Mouse (Mus musculus) kidney, embryonic 15.5 days (tissue): ENCODE results near the gene Gm17190. TPM values are rescaled to one million over a fixed set of nuclear protein-coding genes. Genes with fewer than 3 reads are reported as not detected.
"Not testable (repeated sequence)": the region's sequence is repeated elsewhere in the genome, so short reads cannot be mapped to it uniquely, and the experiment has no call there.

ENCODE experiments used
- ATAC-seq: fragments of 200-750 bp; cut with Nextera tagmentation; replicated peaks from 2 replicates; pipeline ENCODE4 v1.8.0; 2017; ENCODE audit warnings: moderate TSS enrichment; ENCODE audit not compliant: low FRiP score
- H3K27ac ChIP-seq: fragments of 300-500 bp; sonication (generic); 2 replicates; pipeline ENCODE4 v1.5.1; 2015; ENCODE audit warnings: mild to moderate bottlenecking, inconsistent platforms
- H3K27me3 ChIP-seq: fragments of 300-500 bp; sonication (generic); 2 replicates; pipeline ENCODE4 v1.6.1; 2015; ENCODE audit warnings: inconsistent platforms
- H3K36me3 ChIP-seq: fragments of 300-500 bp; sonication (generic); 2 replicates; pipeline ENCODE4 v1.6.1; 2015; ENCODE audit warnings: inconsistent platforms
- H3K4me1 ChIP-seq: fragments of 300-500 bp; sonication (generic); 2 replicates; pipeline ENCODE4 v1.6.1; 2015; ENCODE audit warnings: inconsistent platforms
- H3K4me2 ChIP-seq: fragments of 300-500 bp; sonication (generic); 2 replicates; pipeline ENCODE4 v1.6.1; 2015; ENCODE audit warnings: moderate library complexity, mild to moderate bottlenecking, inconsistent platforms
- H3K4me3 ChIP-seq: fragments of 300-500 bp; sonication (generic); replicated peaks from 2 replicates; pipeline ENCODE4 v1.5.1; 2015; ENCODE audit warnings: mild to moderate bottlenecking, inconsistent platforms
- H3K9ac ChIP-seq: fragments of 300-500 bp; sonication (generic); 2 replicates; pipeline ENCODE4 v1.6.1; 2015; ENCODE audit warnings: mild to moderate bottlenecking, inconsistent platforms
- H3K9me3 ChIP-seq: fragments of 300-500 bp; sonication (generic); replicated peaks from 2 replicates; pipeline ENCODE4 v1.6.1; 2016; ENCODE audit warnings: inconsistent platforms
- WGBS: fragments of 180-500 bp; shearing (Covaris S2); methylation state at CpG from one replicate; pipeline ENCODE4 v1.1.7; 2015; ENCODE audit warnings: mixed read lengths; 5-methylcytosine and 5-hydroxymethylcytosine counted together
- polyA plus RNA-seq: library from polyadenylated mRNA; unstranded; fragments of >200 nt; fragmentation: Nextera tagmentation; extraction: Ambion mirVana; gene quantifications from 2 replicates; pipeline ENCODE4 v1.2.1, GENCODE M21; 2015

The Gm17190 gene
- not detected in 2 replicates for polyA plus RNA-seq

DNA sequence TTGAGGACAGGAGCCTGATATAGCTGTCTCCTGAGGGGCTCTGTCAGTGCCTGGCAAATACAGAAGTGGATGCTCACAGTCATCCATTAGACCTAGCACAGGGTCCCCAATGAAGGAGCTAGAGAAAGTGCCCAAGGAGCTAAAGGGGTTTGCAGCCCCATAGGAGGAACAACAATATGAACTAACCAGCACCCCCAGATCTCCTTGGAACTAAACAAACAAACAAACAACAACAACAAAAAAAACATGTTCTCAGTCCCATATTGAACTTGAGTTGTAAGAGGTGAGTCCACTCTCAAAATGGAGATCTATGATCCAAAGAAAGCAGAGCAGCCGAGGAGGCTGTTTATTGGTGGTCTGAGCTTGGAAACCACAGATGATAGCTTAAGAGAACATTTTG is at the start of gene Gm17190:
Gm17190 (plus strand) TSS at position 301 of the 400 bp plus-strand sequence.
- not testable (repeated sequence) for H3K27ac ChIP-seq, H3K4me1 ChIP-seq, H3K4me2 ChIP-seq, H3K9me3 ChIP-seq, H3K9ac ChIP-seq, H3K27me3 ChIP-seq, H3K36me3 ChIP-seq, ATAC-seq, H3K4me3 ChIP-seq
- 88% methylated on average over 1 of the region's 1 CpGs for WGBS

GRCm38 (mm10) chr13:96039536-96039935 is 42.3 kb upstream of the Gm17190 start:
- H3K4me2 ChIP-seq: no peak overlapping the region
- no peaks in the 10 kb centered on the region for H3K27me3 ChIP-seq
- no peaks in the 10 kb centered on the region for H3K4me1 ChIP-seq
- no peak overlapping the region for H3K9ac ChIP-seq
- WGBS: 72% methylated on average over 1 of the region's 1 CpGs
- H3K4me3 ChIP-seq: no peak overlapping the region
- no peaks in the 10 kb centered on the region for H3K36me3 ChIP-seq
- no peaks in the 10 kb centered on the region for H3K9me3 ChIP-seq
- H3K27ac ChIP-seq: no peak overlapping the region
- no peak for ATAC-seq

DNA sequence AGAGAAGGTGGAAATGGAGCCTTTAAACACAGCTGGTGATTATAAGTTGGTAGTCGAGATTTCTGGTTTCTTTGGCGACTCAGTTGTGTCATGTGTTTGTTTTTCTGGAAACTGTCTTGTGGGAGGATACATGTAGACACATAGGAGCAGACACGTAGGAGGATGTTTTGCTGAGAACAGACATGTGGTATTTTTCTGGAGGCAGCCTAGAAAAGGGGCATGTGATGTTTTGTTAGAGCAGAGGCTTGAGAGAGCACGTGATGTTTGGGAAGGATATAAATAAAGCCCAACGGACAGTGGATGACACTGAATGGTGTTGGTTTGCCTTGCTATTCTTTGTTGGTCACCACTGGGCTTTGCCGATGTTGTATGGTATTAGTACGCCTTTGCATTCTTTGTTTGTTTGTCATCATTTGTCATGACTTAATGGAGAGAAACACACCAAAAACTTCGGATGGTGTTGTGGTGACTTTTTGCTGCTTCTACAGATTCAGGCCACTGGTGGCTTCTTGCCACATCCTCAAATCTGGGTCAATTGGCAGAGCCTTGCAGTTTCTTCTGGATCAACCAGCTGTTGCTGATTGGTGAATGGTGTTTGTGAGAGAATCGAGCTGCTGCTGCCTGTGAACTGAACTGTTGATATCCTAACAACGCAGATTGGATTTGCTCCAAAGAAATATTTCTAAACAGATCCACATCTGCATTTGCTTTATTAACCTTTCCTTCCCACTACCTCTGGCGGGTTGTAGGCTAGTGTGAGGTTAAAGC is 41.4 kb upstream of the Gm17190 start:
- Histone ChIP-seq H3K27ac (no peak overlapping the region), H3K4me1 (no peaks in the 10 kb centered on the region), H3K27me3 (no peaks in the 10 kb centered on the region), H3K36me3 (no peaks in the 10 kb centered on the region), H3K9ac (no peak overlapping the region), H3K9me3 (no peaks in the 10 kb centered on the region), H3K4me2 (no peak overlapping the region), H3K4me3 (no peak overlapping the region)
- no peak for ATAC-seq
- WGBS: 67% methylated on average over 11 of the region's 11 CpGs

DNA sequence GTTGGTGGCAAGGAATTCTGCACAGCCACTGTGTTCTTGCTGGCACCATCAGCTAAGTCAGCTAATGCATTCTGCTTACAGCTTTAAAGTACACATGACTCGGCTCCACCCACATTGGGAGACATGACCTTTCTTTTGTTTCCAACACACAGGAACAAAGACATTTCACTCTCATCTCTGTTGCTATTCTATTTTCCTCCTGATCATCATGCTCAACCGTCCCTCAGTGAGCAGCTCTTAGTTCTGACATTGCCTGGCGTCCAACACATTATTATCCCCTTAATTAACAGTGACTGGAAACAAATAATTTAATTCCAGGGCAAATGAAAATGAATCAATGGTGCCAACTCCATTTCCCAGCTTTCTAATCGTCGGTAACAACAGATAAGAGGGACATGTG is 36.5 kb upstream of the Gm17190 start:
- no peak overlapping the region for H3K4me3 ChIP-seq
- no peaks in the 10 kb centered on the region for H3K4me1 ChIP-seq
- no peak for ATAC-seq
- H3K27me3 ChIP-seq: no peaks in the 10 kb centered on the region
- no peaks in the 10 kb centered on the region for H3K9me3 ChIP-seq
- no peak overlapping the region for H3K27ac ChIP-seq
- H3K9ac ChIP-seq: no peak overlapping the region
- no peak overlapping the region for H3K4me2 ChIP-seq
- no peaks in the 10 kb centered on the region for H3K36me3 ChIP-seq
- WGBS: 84% methylated on average over 5 of the region's 5 CpGs

GRCm38 (mm10) chr13:96052755-96053154 is 29.1 kb upstream of the Gm17190 start:
- Histone ChIP-seq H3K4me3 (no peak overlapping the region), H3K36me3 (no peaks in the 10 kb centered on the region), H3K4me1 (no peaks in the 10 kb centered on the region), H3K27ac (no peak overlapping the region), H3K9me3 (no peaks in the 10 kb centered on the region), H3K9ac (no peak overlapping the region), H3K4me2 (no peak overlapping the region), H3K27me3 (no peaks in the 10 kb centered on the region)
- ATAC-seq: no peak
- 79% methylated on average over 3 of the region's 3 CpGs for WGBS

GRCm38 (mm10) chr13:96073555-96073954 is 8.3 kb upstream of the Gm17190 start:
- no peak overlapping the region for H3K4me2 ChIP-seq
- H3K27me3 ChIP-seq: no peaks in the 10 kb centered on the region
- 56% methylated on average over 8 of the region's 8 CpGs for WGBS
- H3K9me3 ChIP-seq: no peaks in the 10 kb centered on the region
- no peak overlapping the region for H3K27ac ChIP-seq
- H3K4me1 ChIP-seq: no peaks in the 10 kb centered on the region
- H3K36me3 ChIP-seq: no peaks in the 10 kb centered on the region
- no peak overlapping the region for H3K4me3 ChIP-seq
- no peak for ATAC-seq
- H3K9ac ChIP-seq: no peak overlapping the region

DNA sequence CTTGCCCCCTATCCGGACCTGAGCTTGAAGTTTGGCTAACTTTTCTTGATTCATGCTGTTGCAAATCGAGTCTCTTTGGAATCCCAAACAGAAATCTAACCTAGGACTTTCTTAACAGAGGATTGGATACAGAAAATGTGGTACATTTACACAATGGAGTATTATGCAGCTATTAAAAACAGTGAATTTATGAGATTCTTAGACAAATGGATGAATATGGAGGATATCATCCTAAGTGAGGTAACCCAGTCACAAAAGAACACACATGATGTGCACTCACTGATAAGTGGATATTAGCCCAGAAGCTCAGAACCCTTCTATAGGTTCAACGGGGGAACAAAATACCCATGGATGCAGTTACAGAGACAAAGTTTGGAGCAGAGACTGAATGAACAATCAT is 578 bp upstream of the Gm17190 start, which contains the start of gene Gm20075:
Gm20075 (minus strand) TSS at position 101 of the 400 bp plus-strand sequence.
- not testable (repeated sequence) for H3K4me1 ChIP-seq, H3K4me2 ChIP-seq, H3K9me3 ChIP-seq, H3K27ac ChIP-seq, H3K9ac ChIP-seq, H3K4me3 ChIP-seq, H3K27me3 ChIP-seq, H3K36me3 ChIP-seq, ATAC-seq
- 87% methylated on average over 3 of the region's 3 CpGs for WGBS

GRCm38 (mm10) chr13:96085581-96086302 is 3.9 kb downstream of the Gm17190 start:
- Histone ChIP-seq H3K4me1 (no peaks in the 10 kb centered on the region), H3K27ac (no peak overlapping the region), H3K9ac (no peak overlapping the region), H3K4me3 (no peak overlapping the region), H3K27me3 (no peaks in the 10 kb centered on the region), H3K36me3 (no peaks in the 10 kb centered on the region), H3K4me2 (no peak overlapping the region), H3K9me3 (no peaks in the 10 kb centered on the region)
- 88% methylated on average over 7 of the region's 7 CpGs for WGBS
- ATAC-seq: no peak

DNA sequence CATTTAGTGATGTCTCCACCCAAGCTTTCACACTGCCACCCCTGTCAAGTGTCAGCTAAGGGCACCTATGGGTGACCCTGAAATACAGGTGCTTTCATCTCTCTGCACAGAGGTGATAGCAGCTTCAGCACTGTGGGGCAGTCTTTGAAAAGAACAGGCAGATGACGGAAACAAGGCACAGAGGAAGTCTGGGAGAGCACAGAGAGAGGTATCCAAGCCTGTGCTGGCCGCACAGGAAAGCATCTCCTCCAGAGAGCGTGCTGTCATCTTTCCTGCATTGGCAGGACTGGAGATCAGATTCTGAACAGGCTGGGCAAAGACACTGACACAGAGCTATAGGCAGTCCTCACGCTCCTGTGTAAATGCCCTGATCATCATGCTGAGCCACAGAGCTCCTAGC is 9.1 kb downstream of the Gm17190 start:
- Histone ChIP-seq H3K4me2 (no peak overlapping the region), H3K27ac (no peak overlapping the region), H3K9ac (no peak overlapping the region), H3K36me3 (no peaks in the 10 kb centered on the region), H3K27me3 (no peaks in the 10 kb centered on the region), H3K9me3 (no peaks in the 10 kb centered on the region), H3K4me3 (no peak overlapping the region), H3K4me1 (no peaks in the 10 kb centered on the region)
- WGBS: 76% methylated on average over 4 of the region's 4 CpGs
- ATAC-seq: no peak

- no peak overlapping the region for H3K27ac ChIP-seq
- no peaks in the 10 kb centered on the region for H3K4me1 ChIP-seq
- H3K27me3 ChIP-seq: no peaks in the 10 kb centered on the region
- H3K9me3 ChIP-seq: no peaks in the 10 kb centered on the region
- no peak overlapping the region for H3K4me3 ChIP-seq
- 47% methylated on average over 4 of the region's 4 CpGs for WGBS
- H3K36me3 ChIP-seq: no peaks in the 10 kb centered on the region
- no peak overlapping the region for H3K9ac ChIP-seq
- H3K4me2 ChIP-seq: no peak overlapping the region
- ATAC-seq: no peak
Measured at GRCm38 (mm10) chr13:96106367-96106766, 24.5 kb downstream of the Gm17190 start.

DNA sequence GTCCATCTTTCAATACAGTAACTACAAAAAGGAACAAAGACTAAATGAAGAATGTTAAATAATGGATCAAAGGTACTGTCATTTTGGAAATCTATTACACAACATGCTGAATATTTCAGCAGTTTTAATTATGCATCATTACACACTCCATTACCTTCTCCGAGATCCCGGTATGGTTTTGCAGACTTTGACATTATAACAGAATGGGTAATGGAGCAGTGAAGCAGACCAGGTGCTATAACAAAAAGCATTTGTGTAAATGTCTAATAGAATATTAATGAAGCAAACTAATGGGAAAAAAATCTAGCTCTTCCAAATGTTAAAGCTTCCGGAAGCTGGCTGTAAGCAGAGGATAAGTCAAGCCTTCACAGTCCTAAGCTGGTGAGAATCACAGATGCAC is 28.9 kb downstream of the Gm17190 start:
- no peaks in the 10 kb centered on the region for H3K4me1 ChIP-seq
- H3K27ac ChIP-seq: no peak overlapping the region
- H3K9ac ChIP-seq: no peak overlapping the region
- H3K4me2 ChIP-seq: no peak overlapping the region
- H3K36me3 ChIP-seq: no peaks in the 10 kb centered on the region
- H3K27me3 ChIP-seq: no peaks in the 10 kb centered on the region
- 66% methylated on average over 3 of the region's 3 CpGs for WGBS
- no peaks in the 10 kb centered on the region for H3K9me3 ChIP-seq
- no peak for ATAC-seq
- H3K4me3 ChIP-seq: no peak overlapping the region

DNA sequence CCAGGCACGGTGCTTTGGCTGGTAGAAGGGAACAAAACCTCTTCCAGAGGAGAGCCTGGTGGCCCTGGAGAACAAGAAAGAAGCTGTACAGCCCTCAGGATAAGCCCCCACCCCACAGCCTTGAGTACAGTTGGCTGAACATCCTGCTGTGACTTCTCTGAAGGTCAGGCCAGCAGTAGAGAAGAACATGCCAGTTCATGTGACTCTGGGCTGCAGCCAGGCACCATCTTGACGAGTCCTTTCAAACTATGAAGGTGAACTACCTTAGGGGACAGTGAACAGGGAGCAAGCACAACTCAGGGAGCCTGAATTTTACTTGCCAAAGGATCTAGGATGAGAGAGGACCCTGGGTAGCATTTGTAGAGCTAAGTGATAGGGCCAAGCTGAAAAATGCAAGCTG is 30.9 kb downstream of the Gm17190 start:
- no peaks in the 10 kb centered on the region for H3K27me3 ChIP-seq
- no peak overlapping the region for H3K4me3 ChIP-seq
- WGBS: 81% methylated on average over 2 of the region's 2 CpGs
- ATAC-seq: no peak
- no peaks in the 10 kb centered on the region for H3K4me1 ChIP-seq
- H3K36me3 ChIP-seq: no peaks in the 10 kb centered on the region
- H3K9ac ChIP-seq: no peak overlapping the region
- H3K27ac ChIP-seq: no peak overlapping the region
- no peak overlapping the region for H3K4me2 ChIP-seq
- H3K9me3 ChIP-seq: no peaks in the 10 kb centered on the region
